Mouse (Mus musculus): Measurements from ENCODE around the gene Nlgn1.

GRCm38 (mm10) chr3:26331177-26332061, 841 bp downstream of the Nlgn1 start:
- TF ChIP-seq CTCF (IDR thresholded peaks at IDR 0.05; ENCODE audit: insufficient read depth, low read length) (no peak), POLR2A (IDR thresholded peaks at IDR 0.05; ENCODE audit: borderline replicate concordance, extremely low read depth, low read depth, low read length) (no peak)
